Mouse (Mus musculus): ENCODE results near the gene Ptch1.

DNA sequence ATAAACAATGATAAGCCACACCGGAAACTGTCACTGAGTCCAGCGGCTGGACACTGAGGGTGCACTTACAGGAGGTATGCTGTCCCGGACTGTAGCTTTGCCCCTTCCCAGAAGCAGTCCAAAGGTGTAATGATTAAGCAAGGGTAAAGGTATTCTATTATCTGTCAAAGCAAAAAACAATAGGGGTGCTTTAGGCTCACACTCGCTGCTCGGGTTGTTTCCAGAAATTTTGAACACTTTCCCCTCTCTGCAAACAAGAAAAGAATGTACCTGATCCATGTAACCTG lies 28.5 kb downstream of the Ptch1 start:
- TF ChIP-seq CTCF (conservative IDR thresholded peaks at IDR 0.05 in 1 of 2, IDR thresholded peaks at IDR 0.05 in 1 of 2; ENCODE audit: low read depth in 2 of 2, low read length in 2 of 2) (no peak), NELFE (IDR thresholded peaks at IDR 0.05; ENCODE audit: low read depth, low read length) (no peak), BHLHE40 (IDR thresholded peaks at IDR 0.05; ENCODE audit: low read depth, low read length) (no peak), HCFC1 (IDR thresholded peaks at IDR 0.05; ENCODE audit: low read depth, low read length) (no peak), USF1 (IDR thresholded peaks at IDR 0.05; ENCODE audit: low read depth, low read length) (no peak), MYC (IDR thresholded peaks at IDR 0.05; ENCODE audit: low read depth, low read length) (no peak), EP300 (IDR thresholded peaks at IDR 0.05; ENCODE audit: low read length) (no peak), ZC3H11A (IDR thresholded peaks at IDR 0.05; ENCODE audit: low read depth, low read length) (no peak), POLR2A (IDR thresholded peaks at IDR 0.05; ENCODE audit: low read depth, low read length) (no peak), E2F4 (IDR thresholded peaks at IDR 0.05; ENCODE audit: insufficient replicate concordance, low read depth, low read length) (no peak), POLR2AphosphoS2 (IDR thresholded peaks at IDR 0.05; ENCODE audit: low read depth, low read length) (no peak)

Data from CH12.LX (cell line).